Mouse (Mus musculus): ENCODE measurements around the gene Sf3a1. TPM values are rescaled to one million over a fixed set of nuclear protein-coding genes. Genes with fewer than 3 reads are reported as not detected.

The Sf3a1 gene
- total and polyA plus RNA-seq, 3 experiments: 32.1 to 101 (median 77.0) TPM

GRCm38 (mm10) chr11:4164701-4165100 is 4.6 kb downstream of the Sf3a1 start:
- H3K9ac ChIP-seq (ENCODE audit: control insufficient read depth, low read depth, low read length, poor library complexity, severe bottlenecking): no peak overlapping the region
- DNase-seq (ENCODE audit: low read depth, low spot score): no peak
- H3K27ac ChIP-seq (ENCODE audit: control insufficient read depth, low read depth, low read length): no peak overlapping the region
- H3K36me3 ChIP-seq (ENCODE audit: control insufficient read depth in 1 of 2, insufficient read depth in 2 of 2, low read length in 2 of 2): peaks cover 31 to 74% of the 10 kb centered on the region in 2 experiments
- H3K9me3 ChIP-seq (replicated peaks; ENCODE audit: insufficient read depth, low read length): no peaks in the 10 kb centered on the region
- H3K4me3 ChIP-seq (ENCODE audit: control insufficient read depth in 1 of 2, insufficient read depth in 1 of 2, low read depth in 2 of 2, low read length in 2 of 2): no peak overlapping the region
- H3K79me2 ChIP-seq (ENCODE audit: control insufficient read depth, insufficient read depth, low read length, poor library complexity): peaks cover 53% of the 10 kb centered on the region
- H3K27me3 ChIP-seq (ENCODE audit: control insufficient read depth in 1 of 2, insufficient read depth in 2 of 2, low read length in 2 of 2): no peaks in the 10 kb centered on the region
- 0 out of 4 replicates have a peak, but pooled peaks of 1 of the 2 experiments have one; percentile 22 for TF ChIP-seq POLR2A (IDR thresholded peaks at IDR 0.05; ENCODE audit: control insufficient read depth in 1 of 2, insufficient read depth in 1 of 2, low read depth in 1 of 2, low read length in 2 of 2, poor library complexity in 1 of 2)
- no peak for TF ChIP-seq MAFK (IDR thresholded peaks at IDR 0.05; ENCODE audit: borderline replicate concordance, low read depth, low read length)
- H3K4me1 ChIP-seq (ENCODE audit: control insufficient read depth in 1 of 2, insufficient read depth in 2 of 2, low read length in 2 of 2): peaks cover 9 to 22% of the 10 kb centered on the region in 2 experiments

GRCm38 (mm10) chr11:4166467-4167090 is 6.4 kb downstream of the Sf3a1 start:
- Histone ChIP-seq H3K79me2 (ENCODE audit: control insufficient read depth, insufficient read depth, low read length, poor library complexity) (peaks cover 39% of the 10 kb centered on the region), H3K9ac (ENCODE audit: control insufficient read depth, low read depth, low read length, poor library complexity, severe bottlenecking) (no peak overlapping the region), H3K27ac (ENCODE audit: control insufficient read depth, low read depth, low read length) (no peak overlapping the region), H3K4me3 (ENCODE audit: control insufficient read depth in 1 of 2, insufficient read depth in 1 of 2, low read depth in 2 of 2, low read length in 2 of 2) (no peak overlapping the region), H3K27me3 (ENCODE audit: control insufficient read depth in 1 of 2, insufficient read depth in 2 of 2, low read length in 2 of 2) (no peaks in the 10 kb centered on the region), H3K36me3 (ENCODE audit: control insufficient read depth in 1 of 2, insufficient read depth in 2 of 2, low read length in 2 of 2) (peaks cover 25 to 86% of the 10 kb centered on the region in 2 experiments), H3K4me1 (ENCODE audit: control insufficient read depth in 1 of 2, insufficient read depth in 2 of 2, low read length in 2 of 2) (peaks cover 3 to 16% of the 10 kb centered on the region in 2 experiments; a peak in 3 of 4 replicates), H3K9me3 (replicated peaks; ENCODE audit: insufficient read depth, low read length) (no peaks in the 10 kb centered on the region)
- no peak for TF ChIP-seq MAX (IDR thresholded peaks at IDR 0.05; ENCODE audit: low read length)
- TF ChIP-seq BHLHE40 (IDR thresholded peaks at IDR 0.05; ENCODE audit: borderline replicate concordance, low read depth, low read length): no peak
- TF ChIP-seq CTCF (IDR thresholded peaks at IDR 0.05 in 2 of 3, conservative IDR thresholded peaks at IDR 0.05 in 1 of 3; ENCODE audit: control insufficient read depth in 1 of 3, insufficient read depth in 1 of 3, low read depth in 2 of 3, low read length in 3 of 3, poor library complexity in 1 of 3, severe bottlenecking in 1 of 3): no peak
- no peak for TF ChIP-seq USF2 (IDR thresholded peaks at IDR 0.05; ENCODE audit: borderline replicate concordance in 1 of 2, insufficient read depth in 1 of 2, low read depth in 1 of 2, low read length in 2 of 2)
- no peak for TF ChIP-seq ZC3H11A (IDR thresholded peaks at IDR 0.05; ENCODE audit: low read depth, low read length)
- no peak for TF ChIP-seq MYB (IDR thresholded peaks at IDR 0.05; ENCODE audit: low read depth, low read length)
- no peak for TF ChIP-seq CHD1 (IDR thresholded peaks at IDR 0.05; ENCODE audit: low read depth, low read length)
- no peak for TF ChIP-seq ETS1 (IDR thresholded peaks at IDR 0.05; ENCODE audit: low read depth, low read length)
- TF ChIP-seq TCF12 (IDR thresholded peaks at IDR 0.05; ENCODE audit: low read depth, low read length): no peak
- no peak for TF ChIP-seq POLR2AphosphoS2 (IDR thresholded peaks at IDR 0.05; ENCODE audit: low read length)
- no peak for TF ChIP-seq MAZ (IDR thresholded peaks at IDR 0.05; ENCODE audit: low read depth, low read length)
- TF ChIP-seq TAL1 (IDR thresholded peaks at IDR 0.05; ENCODE audit: low read length): no peak
- TF ChIP-seq MYC (IDR thresholded peaks at IDR 0.05; ENCODE audit: low read depth, low read length): no peak
- TF ChIP-seq GATA1 (IDR thresholded peaks at IDR 0.05; ENCODE audit: low read depth, low read length): no peak
- TF ChIP-seq RCOR1 (IDR thresholded peaks at IDR 0.05; ENCODE audit: low read depth, low read length): no peak
- no peak for TF ChIP-seq TBP (IDR thresholded peaks at IDR 0.05; ENCODE audit: low read depth, low read length)
- no peak for TF ChIP-seq GABPA (IDR thresholded peaks at IDR 0.05; ENCODE audit: low read depth, low read length)
- no peak for TF ChIP-seq ELF1 (IDR thresholded peaks at IDR 0.05; ENCODE audit: low read depth, low read length)
- no peak for TF ChIP-seq UBTF (IDR thresholded peaks at IDR 0.05; ENCODE audit: borderline replicate concordance, insufficient read depth, low read depth, low read length)
- DNase-seq (ENCODE audit: low read depth, low spot score): no peak
